Mouse (Mus musculus) myocyte (in vitro differentiated cells): ENCODE measurements around the gene Aif1.

Experiments used
- MYOD1 ChIP-seq, 3 experiments: IDR thresholded peaks; one replicate each; pipeline ENCODE4 v1.6.1; 2011; ENCODE audit warnings: control low read depth in 2 of 3, low read depth in 2 of 3, mild to moderate bottlenecking in 2 of 3, moderate library complexity in 1 of 3; ENCODE audit not compliant: insufficient read length in 2 of 3, control insufficient read depth in 1 of 3
- POLR2A ChIP-seq: IDR thresholded peaks from one replicate; pipeline ENCODE4 v1.6.1; 2011; ENCODE audit warnings: low read depth, mild to moderate bottlenecking, control low read depth, moderate library complexity; ENCODE audit not compliant: insufficient read length
- USF1 ChIP-seq: IDR thresholded peaks from one replicate; pipeline ENCODE4 v1.6.1; 2011; ENCODE audit warnings: low read depth, mild to moderate bottlenecking, control low read depth, moderate library complexity

DNA sequence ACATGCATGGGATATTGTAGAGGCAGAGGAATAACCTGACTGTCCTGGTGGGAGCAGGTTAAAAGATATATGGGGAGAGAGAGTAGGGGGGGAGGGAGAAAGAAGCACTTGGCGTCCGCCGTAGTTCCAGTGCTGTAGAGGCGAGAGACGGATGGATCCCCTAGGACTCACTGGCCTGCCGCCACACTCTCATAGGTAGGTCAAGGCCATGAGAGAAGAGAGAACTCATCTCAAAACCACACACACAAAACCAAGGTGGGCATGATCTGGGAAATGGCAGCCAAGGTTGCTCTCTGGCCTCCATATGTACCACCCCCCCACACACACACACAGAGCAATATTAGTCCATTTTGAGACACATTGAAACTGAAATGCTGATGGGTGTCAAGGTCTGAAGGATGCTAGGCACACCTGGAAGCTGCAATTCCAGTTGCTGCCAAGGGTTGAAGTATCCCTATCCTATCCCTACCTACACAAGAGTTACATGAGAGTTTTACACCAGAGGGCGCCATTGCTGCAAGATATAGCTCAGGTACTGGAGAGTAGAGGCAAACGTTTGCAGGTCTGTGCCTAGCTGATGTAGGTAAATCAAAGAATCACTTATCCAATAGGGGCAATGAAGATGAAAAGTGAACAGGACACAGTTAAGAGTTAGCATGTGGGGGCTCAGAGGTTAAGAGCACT, 9.4 kb downstream of the Aif1 start:
- TF ChIP-seq USF1 = no peak
- no peak for TF ChIP-seq MYOD1 (IDR thresholded peaks at IDR 0.05; ENCODE audit: control insufficient read depth in 1 of 3, insufficient read length in 2 of 3, low read depth in 2 of 3)
- TF ChIP-seq POLR2A = no peak
